Comparison of ENCODE assay signal across 19 mouse cellular contexts in the genomic region with DNA sequence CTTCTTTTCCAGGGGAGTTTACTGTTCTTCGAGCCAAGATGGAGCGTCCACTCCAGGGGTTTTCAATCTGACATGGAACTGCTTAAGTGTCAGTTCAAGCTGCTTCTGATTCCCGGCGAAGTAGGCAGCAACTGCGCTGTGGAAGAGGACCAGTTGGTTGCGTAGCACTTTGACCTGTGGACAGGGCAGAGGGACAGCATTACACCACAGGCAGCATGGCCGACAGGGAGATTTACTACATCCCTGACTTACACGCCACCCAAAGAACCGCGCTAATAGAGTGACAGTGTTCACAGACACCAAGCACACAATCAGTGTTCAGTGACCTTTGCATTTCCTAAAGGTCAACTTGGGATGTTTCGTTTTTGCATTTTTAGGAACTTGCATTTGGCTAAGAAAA.
"Had no signal": no experiment of that assay in that cellular context is flagged by ENCODE, and none has a peak within 500 bp of the region (broad histone marks: within the 10 kb centered on the region; RNA-seq: fewer than 3 reads in every experiment).

No protein-coding gene starts in this region.

- H3K27ac ChIP-seq: midbrain, embryonic 10.5 days; midbrain, embryonic 12.5 days; neural tube, embryonic 13.5 days; neural tube, embryonic 15.5 days had no signal

- ATAC-seq: midbrain, embryonic 16.5 days had no signal

- H3K36me3 ChIP-seq: neural tube, embryonic 15.5 days had no signal

- DNase-seq: lung, adult 18-20 months; lung, embryonic 14.5 days; lung, postnatal 10 days; lung, postnatal 4 days; midbrain, embryonic 14.5 days; retina, postnatal 1 day; right cerebral cortex, adult 18-20 months; right cerebral cortex, postnatal 25 days; right cerebral cortex, postnatal 4 days; spleen, adult 18-20 months; thymus, adult 18-20 months; thymus, postnatal 14 days; thymus, postnatal 36 days had no signal

- H3K4me1 ChIP-seq: neural tube, embryonic 15.5 days had no signal

- H3K4me3 ChIP-seq: midbrain, embryonic 10.5 days; midbrain, embryonic 12.5 days; myocyte; neural tube, embryonic 13.5 days; neural tube, embryonic 15.5 days had no signal

- H3K9ac ChIP-seq: lung, embryonic 14.5 days; midbrain, embryonic 12.5 days; neural tube, embryonic 13.5 days; neural tube, embryonic 15.5 days had no signal

- H3K9me3 ChIP-seq: midbrain, embryonic 10.5 days; midbrain, embryonic 12.5 days; neural tube, embryonic 13.5 days; neural tube, embryonic 15.5 days had no signal

- H3K4me2 ChIP-seq: lung, embryonic 14.5 days; midbrain, embryonic 12.5 days; neural tube, embryonic 13.5 days; neural tube, embryonic 15.5 days had no signal

- H3K27me3 ChIP-seq: midbrain, embryonic 12.5 days; neural tube, embryonic 13.5 days; neural tube, embryonic 15.5 days had no signal
